Mouse (Mus musculus) embryonic facial prominence, embryonic 15.5 days (tissue): Measurements from ENCODE around the gene Glis2. TPM values are rescaled to one million over a fixed set of nuclear protein-coding genes. Genes with fewer than 3 reads are reported as not detected.

ENCODE experiments used
- ATAC-seq: fragments of 200-750 bp; cut with Nextera tagmentation; 2 replicates; pipeline ENCODE4 v1.8.0; 2017; ENCODE audit warnings: low read depth, moderate TSS enrichment; ENCODE audit not compliant: insufficient number of reproducible peaks, low FRiP score, low TSS enrichment
- H3K27ac ChIP-seq: fragments of 300-500 bp; sonication (generic); replicated peaks from 2 replicates; pipeline ENCODE4 v1.5.1; 2015; ENCODE audit warnings: mild to moderate bottlenecking, inconsistent platforms
- H3K27me3 ChIP-seq: fragments of 300-500 bp; sonication (generic); 2 replicates; pipeline ENCODE4 v1.6.1; 2015; ENCODE audit warnings: inconsistent platforms
- H3K36me3 ChIP-seq: fragments of 300-500 bp; sonication (generic); 2 replicates; pipeline ENCODE4 v1.6.1; 2015; ENCODE audit warnings: mild to moderate bottlenecking, inconsistent platforms
- H3K4me1 ChIP-seq: fragments of 300-500 bp; sonication (generic); 2 replicates; pipeline ENCODE4 v1.6.1; 2015; ENCODE audit warnings: inconsistent platforms
- H3K4me2 ChIP-seq: fragments of 300-500 bp; sonication (generic); replicated peaks from 2 replicates; pipeline ENCODE4 v1.6.1; 2015; ENCODE audit warnings: mild to moderate bottlenecking, inconsistent platforms
- H3K4me3 ChIP-seq: fragments of 300-500 bp; sonication (generic); replicated peaks from 2 replicates; pipeline ENCODE4 v1.5.1; 2015; ENCODE audit warnings: mild to moderate bottlenecking, inconsistent platforms
- H3K9ac ChIP-seq: fragments of 300-500 bp; sonication (generic); 2 replicates; pipeline ENCODE4 v1.6.1; 2015; ENCODE audit warnings: inconsistent platforms
- H3K9me3 ChIP-seq: fragments of 300-500 bp; sonication (generic); replicated peaks from 2 replicates; pipeline ENCODE4 v1.6.1; 2016; ENCODE audit warnings: inconsistent platforms
- WGBS: fragments of 180-500 bp; shearing (Covaris S2); methylation state at CpG from one replicate; pipeline ENCODE4 v1.1.7; 2015; 5-methylcytosine and 5-hydroxymethylcytosine counted together
- polyA plus RNA-seq: library from polyadenylated mRNA; unstranded; fragments of >200 nt; fragmentation: Nextera tagmentation; extraction: Ambion mirVana; gene quantifications from 2 replicates; pipeline ENCODE4 v1.2.1, GENCODE M21; 2015

Glis2 gene
- polyA plus RNA-seq, 1 experiment from 2014 or later = 33.4 TPM

- 27% methylated on average over 2 of the region's 2 CpGs for WGBS
- ATAC-seq = no peak
- Histone ChIP-seq H3K4me1 (peaks cover 77% of the 10 kb centered on the region), H3K27ac (peak overlapping the region; percentile 94), H3K4me2 (peak overlapping the region; percentile 90), H3K4me3 (peak overlapping the region; percentile 82), H3K9me3 (no peaks in the 10 kb centered on the region), H3K9ac (0 out of 2 replicates have a peak overlapping the region, but pooled peaks have one; percentile 2), H3K27me3 (no peaks in the 10 kb centered on the region), H3K36me3 (no peaks in the 10 kb centered on the region; the same call in 1 of the 2 replicates)
These were observed 2.3 kb downstream of the Glis2 start for GRCm38 (mm10) chr16:4596836-4597235.

- Histone ChIP-seq H3K9ac (no peak overlapping the region), H3K4me3 (peak overlapping the region; percentile 82), H3K9me3 (no peaks in the 10 kb centered on the region), H3K36me3 (no peaks in the 10 kb centered on the region; the same call in 1 of the 2 replicates), H3K27ac (peak overlapping the region; percentile 94), H3K4me1 (peaks cover 80% of the 10 kb centered on the region), H3K4me2 (peak overlapping the region; percentile 90), H3K27me3 (no peaks in the 10 kb centered on the region)
- no peak for ATAC-seq
- 30% methylated on average over 7 of the region's 7 CpGs for WGBS
These were observed 2.8 kb downstream of the Glis2 start for GRCm38 (mm10) chr16:4597296-4597695.

GRCm38 (mm10) chr16:4598041-4598440 lies 3.5 kb downstream of the Glis2 start:
- no peak for ATAC-seq
- no peak overlapping the region for H3K9ac ChIP-seq
- H3K36me3 ChIP-seq = no peaks in the 10 kb centered on the region; the same call in 1 of the 2 replicates
- peaks cover 80% of the 10 kb centered on the region for H3K4me1 ChIP-seq
- no peaks in the 10 kb centered on the region for H3K9me3 ChIP-seq
- H3K4me2 ChIP-seq = peak overlapping the region; percentile 90
- peak overlapping the region; percentile 82; the same call in 1 of the 2 replicates for H3K4me3 ChIP-seq
- no peaks in the 10 kb centered on the region for H3K27me3 ChIP-seq
- peak overlapping the region; percentile 94 for H3K27ac ChIP-seq
- 57% methylated on average over 5 of the region's 5 CpGs for WGBS

GRCm38 (mm10) chr16:4598891-4599543 lies 4.5 kb downstream of the Glis2 start:
- no peak overlapping the region; the same call in 1 of the 2 replicates for H3K4me3 ChIP-seq
- H3K27me3 ChIP-seq = no peaks in the 10 kb centered on the region
- H3K9me3 ChIP-seq = no peaks in the 10 kb centered on the region
- peaks cover 86% of the 10 kb centered on the region for H3K4me1 ChIP-seq
- H3K4me2 ChIP-seq = peak overlapping the region; percentile 21; the same call in 1 of the 2 replicates
- H3K27ac ChIP-seq = no peak overlapping the region
- no peak for ATAC-seq
- no peak overlapping the region for H3K9ac ChIP-seq
- H3K36me3 ChIP-seq = no peaks in the 10 kb centered on the region; the same call in 1 of the 2 replicates
- WGBS = 20% methylated on average over 6 of the region's 6 CpGs

GRCm38 (mm10) chr16:4599616-4600015 lies 5.1 kb downstream of the Glis2 start:
- Histone ChIP-seq H3K27ac (no peak overlapping the region), H3K9ac (no peak overlapping the region), H3K4me2 (no peak overlapping the region), H3K36me3 (no peaks in the 10 kb centered on the region; the same call in 1 of the 2 replicates), H3K9me3 (no peaks in the 10 kb centered on the region), H3K4me1 (peaks cover 92% of the 10 kb centered on the region), H3K4me3 (no peak overlapping the region), H3K27me3 (no peaks in the 10 kb centered on the region)
- no peak for ATAC-seq
- 68% methylated on average over 3 of the region's 3 CpGs for WGBS

GRCm38 (mm10) chr16:4600701-4601310 lies 6.3 kb downstream of the Glis2 start:
- no peaks in the 10 kb centered on the region for H3K27me3 ChIP-seq
- no peak overlapping the region for H3K4me2 ChIP-seq
- no peak for ATAC-seq
- H3K4me1 ChIP-seq = peaks cover 96% of the 10 kb centered on the region
- no peak overlapping the region for H3K9ac ChIP-seq
- no peak overlapping the region for H3K4me3 ChIP-seq
- 74% methylated on average over 9 of the region's 9 CpGs for WGBS
- H3K27ac ChIP-seq = no peak overlapping the region
- no peaks in the 10 kb centered on the region for H3K9me3 ChIP-seq
- H3K36me3 ChIP-seq = no peaks in the 10 kb centered on the region; the same call in 1 of the 2 replicates

- no peak for ATAC-seq
- Histone ChIP-seq H3K4me1 (peaks cover 96% of the 10 kb centered on the region), H3K27me3 (no peaks in the 10 kb centered on the region), H3K27ac (peak overlapping the region; percentile 24; the same call in 1 of the 2 replicates), H3K9ac (no peak overlapping the region), H3K4me3 (no peak overlapping the region), H3K36me3 (no peaks in the 10 kb centered on the region; the same call in 1 of the 2 replicates), H3K9me3 (no peaks in the 10 kb centered on the region), H3K4me2 (no peak overlapping the region)
- WGBS = 25% methylated on average over 3 of the region's 3 CpGs
These were observed 7.7 kb downstream of the Glis2 start for GRCm38 (mm10) chr16:4602189-4602588.

- ATAC-seq = 0 out of 2 replicates have a peak, but pooled peaks have one; percentile 17
- Histone ChIP-seq H3K36me3 (no peaks in the 10 kb centered on the region; the same call in 1 of the 2 replicates), H3K27ac (peak overlapping the region; percentile 24), H3K4me2 (no peak overlapping the region), H3K9ac (no peak overlapping the region), H3K4me1 (peaks cover 96% of the 10 kb centered on the region), H3K27me3 (no peaks in the 10 kb centered on the region), H3K4me3 (no peak overlapping the region), H3K9me3 (no peaks in the 10 kb centered on the region)
- 13% methylated on average over 7 of the region's 7 CpGs for WGBS
These were observed 8.4 kb downstream of the Glis2 start for GRCm38 (mm10) chr16:4602766-4603452.

- Histone ChIP-seq H3K27me3 (no peaks in the 10 kb centered on the region), H3K4me1 (peaks cover 96% of the 10 kb centered on the region), H3K9me3 (no peaks in the 10 kb centered on the region), H3K4me3 (no peak overlapping the region), H3K9ac (no peak overlapping the region), H3K27ac (peak overlapping the region; percentile 24), H3K4me2 (no peak overlapping the region), H3K36me3 (peaks cover 2% of the 10 kb centered on the region; the same call in 1 of the 2 replicates)
- ATAC-seq = no peak
- 36% methylated on average over 1 of the region's 1 CpGs for WGBS
These were observed 8.9 kb downstream of the Glis2 start for GRCm38 (mm10) chr16:4603453-4603837.

- WGBS = 61% methylated on average over 11 of the region's 11 CpGs
- Histone ChIP-seq H3K27ac (0 out of 2 replicates have a peak overlapping the region, but pooled peaks have one; percentile 11), H3K9ac (no peak overlapping the region), H3K4me3 (no peak overlapping the region), H3K4me1 (peaks cover 89% of the 10 kb centered on the region), H3K36me3 (peaks cover 5% of the 10 kb centered on the region; the same call in 1 of the 2 replicates), H3K9me3 (no peaks in the 10 kb centered on the region), H3K4me2 (no peak overlapping the region), H3K27me3 (no peaks in the 10 kb centered on the region)
- ATAC-seq = no peak
These were observed 9.9 kb downstream of the Glis2 start for GRCm38 (mm10) chr16:4604293-4604837.
